Mouse (Mus musculus) layer of hippocampus, adult 9-11 months (tissue): ENCODE measurements around the gene Dhrs11.
A peak's percentile ranks its signal among the peaks of the same experiment; 100 is the strongest.

ENCODE experiments used
- DNase-seq: peaks from one replicate; pipeline ENCODE4 v3.0.0; 2022

Dhrs11 gene

DNA sequence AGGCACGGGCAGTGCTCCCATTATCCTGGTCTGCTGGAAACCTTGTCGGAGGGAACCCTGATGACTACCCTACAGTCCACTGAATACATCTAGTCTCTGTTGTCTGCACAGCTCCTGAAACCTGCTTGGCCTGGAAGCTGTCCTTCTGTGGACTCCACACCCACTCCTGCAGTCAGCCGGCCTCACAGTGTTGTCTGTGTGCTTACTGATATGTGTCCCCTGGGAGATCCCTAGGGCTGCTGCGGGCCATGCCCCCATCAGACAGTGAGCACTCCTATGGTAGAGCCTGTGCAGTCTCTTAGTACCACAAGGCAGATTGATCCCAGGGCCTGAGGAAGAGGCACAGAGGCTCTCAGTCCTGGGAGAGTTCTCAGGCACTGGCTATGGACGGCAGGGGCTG, 6.3 kb downstream of the Dhrs11 start:
- DNase-seq, result no peak

GRCm38 (mm10) chr11:84821131-84821770, 7.5 kb downstream of the Dhrs11 start:
- no peak for DNase-seq

DNA sequence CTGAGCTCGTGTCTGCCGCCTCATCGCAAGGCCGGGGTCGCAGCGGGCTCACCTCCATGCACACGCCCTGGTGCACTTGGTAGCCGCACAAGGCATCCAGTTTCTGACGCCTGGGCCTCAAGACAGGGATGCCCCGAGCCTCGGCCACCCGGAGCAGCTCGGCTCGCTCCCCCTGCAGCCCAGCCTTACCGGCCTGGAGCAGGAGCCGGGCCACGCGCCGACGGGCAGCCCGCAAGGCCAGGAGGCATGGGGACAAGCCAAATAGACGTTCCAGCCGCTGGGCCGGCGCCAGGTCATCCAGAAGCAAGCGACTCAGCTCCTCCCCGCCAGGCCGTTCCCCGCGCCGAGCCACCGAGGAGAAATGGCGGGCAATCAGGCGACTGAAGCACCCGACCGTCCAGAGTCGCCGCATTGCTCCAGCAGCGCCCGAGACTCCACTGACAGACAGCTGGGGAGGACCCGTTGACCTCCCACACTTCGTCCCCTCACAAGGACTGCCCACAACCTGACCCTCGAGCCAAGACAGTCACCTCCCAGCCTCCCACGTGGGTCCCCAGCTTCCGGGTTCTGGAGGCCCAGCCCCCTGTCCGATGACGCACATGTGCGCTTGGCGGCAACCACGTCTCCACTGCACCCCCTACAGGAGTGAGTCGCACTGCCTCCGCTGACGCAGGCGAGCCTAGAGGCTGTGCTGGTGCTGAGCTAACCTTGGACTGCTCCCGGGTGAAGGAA, 9.7 kb downstream of the Dhrs11 start, which contains the start of gene Mrm1:
Gene Mrm1, minus strand, starts transcription at position 555 of the 732 bp plus-strand sequence.
- DNase-seq, result peak; percentile 95

DNA sequence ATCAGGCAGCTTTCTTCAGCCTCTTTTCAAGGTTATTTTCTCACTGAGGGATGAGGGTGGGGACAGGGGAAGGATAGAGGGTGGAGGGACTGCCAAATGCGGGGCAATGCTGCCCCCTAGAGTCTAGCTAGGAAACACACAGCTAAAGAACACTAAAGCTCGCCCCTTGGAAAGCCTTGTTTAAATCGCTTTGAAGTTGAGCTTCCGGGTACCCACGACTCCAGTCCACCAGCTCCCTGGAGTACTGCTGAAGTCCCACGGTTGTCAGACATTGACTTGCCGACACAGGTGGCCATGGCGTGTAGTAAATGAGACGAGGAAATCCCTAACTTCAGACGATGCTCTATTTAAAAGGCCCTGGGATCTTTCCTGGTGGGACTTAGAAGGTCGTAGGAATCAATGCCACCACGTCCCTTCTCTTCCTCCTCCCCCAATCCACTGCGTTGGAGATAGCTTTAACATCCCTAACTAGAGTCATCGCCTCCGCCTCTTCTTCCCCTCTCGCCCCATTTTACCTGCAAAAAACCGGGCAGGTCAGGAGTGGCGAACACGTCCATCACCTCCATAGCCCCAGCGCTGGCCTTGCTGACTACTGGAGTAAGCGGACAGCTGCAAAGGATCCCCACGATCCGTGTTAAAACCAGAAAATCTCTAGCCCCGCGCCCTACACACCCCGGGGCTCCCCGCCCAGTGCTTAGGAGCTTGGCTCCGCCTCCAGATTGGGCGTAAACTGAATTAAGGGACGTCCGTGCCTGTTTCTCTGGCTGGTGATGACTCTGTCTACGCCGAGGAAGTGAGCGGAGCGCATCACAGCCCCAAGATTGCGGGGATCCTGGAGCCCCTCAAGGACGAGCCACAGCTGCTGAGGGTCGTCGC, 10.5 kb downstream of the Dhrs11 start:
- DNase-seq, result peak; percentile 74

- DNase-seq, result peak; percentile 29
Observed at GRCm38 (mm10) chr11:84817362-84817761, 11.4 kb downstream of the Dhrs11 start.

- DNase-seq, result peak; percentile 57
Observed at GRCm38 (mm10) chr11:84813724-84814510, 14.9 kb downstream of the Dhrs11 start.

- no peak for DNase-seq
Observed at GRCm38 (mm10) chr11:84804373-84804772, 24.4 kb downstream of the Dhrs11 start.

DNA sequence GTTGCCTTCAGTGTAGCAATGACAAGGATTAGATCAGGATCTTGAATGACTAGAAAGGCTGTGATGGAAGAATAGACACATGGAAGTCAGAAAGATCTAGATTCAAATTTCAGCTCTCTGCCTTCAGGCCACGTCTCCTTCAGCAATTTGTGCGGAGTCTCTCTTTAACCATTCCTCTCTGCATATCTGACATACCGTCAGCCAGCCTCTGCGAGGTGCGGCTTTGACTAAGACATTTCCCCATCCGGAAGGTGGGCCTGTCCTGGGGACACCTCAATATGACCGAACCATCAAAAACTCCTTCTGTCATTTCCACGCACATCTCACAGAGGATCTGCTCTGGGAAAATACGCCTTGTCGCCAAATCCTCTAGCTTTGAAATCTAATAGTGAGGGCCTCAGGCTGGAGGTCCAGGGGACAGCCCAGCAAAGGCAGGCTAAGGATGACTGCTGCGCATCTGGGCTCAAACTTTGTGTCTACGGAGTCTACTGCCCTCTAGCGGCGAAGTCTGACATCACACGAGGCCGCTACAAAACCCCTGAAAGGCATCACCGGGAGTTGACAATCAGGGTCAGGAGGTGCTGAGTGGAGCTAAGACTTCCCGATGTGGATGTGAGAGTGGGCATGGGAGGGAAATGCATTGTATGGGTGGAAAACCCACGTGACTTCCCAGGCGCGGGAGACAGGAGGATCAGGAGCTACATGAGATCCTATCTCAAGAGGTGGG, 31.0 kb downstream of the Dhrs11 start:
- DNase-seq, result peak; percentile 24

DNA sequence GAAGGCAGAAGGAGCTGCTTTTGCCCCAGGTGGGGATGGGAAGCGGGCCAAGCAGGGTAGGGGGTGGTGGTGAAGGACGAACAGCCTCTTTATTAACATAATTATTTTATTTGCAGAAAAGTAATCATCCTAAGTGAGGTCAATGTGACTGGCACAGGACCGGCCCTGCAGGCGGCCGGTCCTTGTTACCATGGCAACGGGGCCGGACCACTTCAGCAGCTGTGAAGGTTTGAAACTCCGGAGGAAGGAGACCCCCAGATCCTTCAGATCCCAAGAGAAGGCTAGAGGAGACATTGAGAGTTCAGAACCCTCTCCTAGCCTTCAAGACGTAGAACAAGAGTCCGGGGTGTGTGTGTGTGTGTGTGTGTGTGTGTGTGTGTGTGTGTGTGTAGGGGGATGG, 31.8 kb downstream of the Dhrs11 start:
- no peak for DNase-seq

- DNase-seq, result peak; percentile 56
Observed at GRCm38 (mm10) chr11:84794496-84795113, 34.2 kb downstream of the Dhrs11 start.

- DNase-seq, result no peak
Observed at GRCm38 (mm10) chr11:84793545-84793944, 35.2 kb downstream of the Dhrs11 start.

DNA sequence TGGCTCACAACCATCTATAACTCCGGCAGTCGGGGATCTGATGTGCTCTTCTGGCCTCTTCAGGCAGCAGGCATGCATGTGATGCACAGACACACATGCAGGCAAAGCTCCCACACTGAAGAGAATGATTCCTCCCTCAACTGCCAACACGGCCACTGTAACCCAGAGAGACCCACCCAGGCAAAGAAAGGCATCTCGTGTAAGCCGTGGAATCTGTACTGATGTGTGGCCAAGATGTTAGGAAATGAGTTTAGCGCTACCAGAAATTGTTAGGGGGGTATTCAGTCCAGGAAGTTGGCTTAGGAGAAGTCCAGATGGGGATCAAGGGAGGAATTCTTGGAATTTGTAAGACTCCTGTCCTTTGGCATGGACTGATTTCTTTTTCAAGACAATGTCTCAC, 38.4 kb downstream of the Dhrs11 start:
- DNase-seq, result no peak

DNA sequence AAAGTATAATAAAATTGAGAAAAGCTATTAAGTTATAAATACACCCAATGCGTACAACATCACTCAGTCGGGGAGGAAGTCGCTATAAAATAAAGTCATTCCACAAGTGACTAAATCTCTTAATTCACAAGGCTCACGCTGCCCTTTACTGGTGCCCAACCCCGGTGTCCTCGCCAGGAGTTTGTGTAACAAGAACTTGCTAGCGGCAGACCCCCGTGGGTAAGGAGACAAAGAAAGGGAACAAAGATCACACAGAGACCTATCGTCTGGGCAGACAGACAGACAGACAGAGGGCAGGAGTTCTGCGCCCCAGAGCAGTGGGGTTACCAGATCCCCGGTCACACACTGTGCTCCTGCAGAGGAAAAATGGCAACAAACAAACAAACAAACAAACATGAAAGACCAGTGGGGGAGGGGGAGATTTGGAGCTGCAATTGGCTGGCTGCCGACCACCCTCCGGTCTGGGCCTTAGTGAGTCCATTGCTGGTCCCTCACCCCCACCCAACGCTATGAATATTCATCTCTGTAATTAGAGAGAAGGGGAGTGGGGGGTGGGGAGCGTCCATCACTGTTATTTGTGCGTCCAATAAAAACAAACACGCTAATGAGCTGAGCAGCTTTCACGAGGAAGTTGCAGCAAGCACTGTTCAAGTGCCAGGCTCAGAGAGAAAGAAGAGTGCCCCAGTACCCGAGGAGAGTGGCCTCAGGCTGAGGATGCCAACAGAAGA, 48.5 kb downstream of the Dhrs11 start:
- no peak for DNase-seq

DNA sequence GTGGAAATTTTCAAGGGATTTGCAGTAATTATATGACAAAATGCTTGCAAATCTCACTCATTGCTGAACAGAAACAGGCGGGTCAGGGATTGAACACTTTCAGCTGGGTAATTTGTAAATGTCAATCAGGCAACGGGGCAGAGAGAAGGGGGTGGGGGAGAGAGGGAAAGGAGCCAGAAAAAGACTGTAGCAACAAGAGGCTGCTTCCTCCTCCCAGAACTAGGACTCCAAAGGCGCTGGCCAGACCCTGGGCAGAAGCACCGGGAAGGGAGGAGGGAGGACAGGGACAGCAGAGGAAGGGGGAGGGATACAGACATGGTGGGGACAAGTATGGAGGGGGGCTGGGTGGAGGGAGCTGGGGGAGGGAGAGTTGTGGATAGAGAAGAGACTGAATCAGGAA, 53.2 kb downstream of the Dhrs11 start:
- no peak for DNase-seq

DNA sequence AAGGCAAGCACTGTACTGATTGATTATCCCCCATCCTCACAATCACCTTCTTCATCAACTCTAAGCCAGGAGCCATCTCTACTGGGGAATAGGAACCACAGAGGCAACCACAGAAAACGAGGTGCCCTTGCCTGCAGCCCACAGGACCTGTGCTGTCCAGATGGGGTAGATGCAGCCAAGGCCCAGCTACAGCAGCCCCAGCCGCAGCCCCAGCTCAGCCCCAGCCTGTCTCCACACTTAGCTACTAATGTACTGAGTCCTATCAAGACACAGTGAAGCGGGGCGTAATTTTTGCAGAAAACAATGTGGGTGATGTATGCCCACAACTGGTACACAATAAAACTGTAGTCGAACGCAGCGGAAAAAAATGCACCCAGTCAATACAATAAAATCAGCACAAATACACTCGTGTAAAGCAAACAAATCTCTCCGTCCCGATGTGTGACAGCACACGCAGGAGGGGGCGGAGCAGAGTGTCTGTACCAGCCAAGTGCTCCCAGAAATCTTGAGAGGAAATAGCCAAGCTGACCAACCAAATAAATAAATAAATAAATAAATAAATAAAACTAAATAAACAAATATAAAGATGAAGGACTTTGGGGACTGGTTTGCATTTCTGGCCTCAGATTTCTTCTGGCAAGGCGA, 53.8 kb downstream of the Dhrs11 start:
- DNase-seq, result no peak
